Mouse (Mus musculus) lung, postnatal 0 days (tissue): ENCODE results near the gene Dglucy.

Source experiments
- CTCF ChIP-seq: IDR thresholded peaks from 2 replicates; pipeline ENCODE4 v1.5.1; 2016; ENCODE audit warnings: antibody characterized with exemption, mild to moderate bottlenecking
- EP300 ChIP-seq: IDR thresholded peaks from 2 replicates; pipeline ENCODE4 v1.6.1; 2016; ENCODE audit warnings: antibody characterized with exemption, mild to moderate bottlenecking, control low read depth

DNA sequence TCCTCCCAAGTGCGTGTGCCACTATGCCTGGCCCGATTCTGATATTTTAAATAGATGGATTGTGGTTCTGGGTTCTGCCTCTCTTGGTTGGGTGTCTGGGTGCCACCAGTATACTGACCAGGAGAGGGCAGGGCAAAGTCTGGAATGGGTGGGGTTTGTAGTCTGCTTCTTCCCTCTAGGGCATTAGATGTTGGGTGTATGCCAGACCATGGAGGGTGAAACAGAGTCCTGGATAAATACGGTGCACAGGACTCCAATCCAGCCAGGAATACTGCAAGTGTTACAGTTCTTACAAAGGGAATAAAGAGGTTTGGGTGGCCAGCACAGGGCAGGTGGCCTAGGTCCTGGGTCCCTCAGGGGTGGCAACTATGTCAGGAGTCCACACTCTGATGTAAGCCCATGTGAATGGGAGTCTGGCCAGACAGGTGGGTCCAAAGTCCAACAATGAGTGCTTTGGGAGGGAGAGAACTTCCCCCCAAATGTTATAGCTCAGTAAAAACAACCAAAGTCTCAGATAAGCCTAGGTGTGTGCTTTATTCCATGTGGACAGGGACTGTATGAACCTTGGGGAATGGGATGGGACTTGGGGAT is 84.1 kb downstream of the Dglucy start:
- TF ChIP-seq EP300 (no peak), CTCF (no peak)
